Mouse (Mus musculus): ENCODE measurements around the gene Dach1. TPM values are rescaled to one million over a fixed set of nuclear protein-coding genes. Genes with fewer than 3 reads are reported as not detected.

Dach1 gene
- 14.7 and 16.2 TPM in 2 replicates for polyA plus RNA-seq (2015; fragmentation: Nextera tagmentation; extraction: Ambion mirVana)

- H3K9ac ChIP-seq, result peak within 1 kb of the TSS; percentile 90
- ATAC-seq (ENCODE audit: low FRiP score, low read depth), result peak; percentile 81
- H3K4me1 ChIP-seq (replicated peaks), result peaks cover 22% of the 10 kb centered on the region
- H3K27ac ChIP-seq (replicated peaks), result peak within 1 kb of the TSS; percentile 98
- WGBS, result 0% methylated on average over 31 of the region's 32 CpGs
- no peaks in the 10 kb centered on the region for H3K27me3 ChIP-seq
- no peaks in the 10 kb centered on the region for H3K9me3 ChIP-seq
- H3K4me2 ChIP-seq, result peak within 1 kb of the TSS; percentile 67
- peak within 1 kb of the TSS; percentile 79 for H3K4me3 ChIP-seq
- no peaks in the 10 kb centered on the region for H3K36me3 ChIP-seq
These were observed at the start of gene Dach1 for GRCm38 (mm10) chr14:98169421-98170076. Dach1 (minus strand) TSS chr14:98169765.

GRCm38 (mm10) chr14:98200089-98200488, 30.5 kb upstream of the Dach1 start:
- Histone ChIP-seq H3K4me2 (no peak overlapping the region), H3K9ac (no peak overlapping the region), H3K36me3 (no peaks in the 10 kb centered on the region), H3K27ac (replicated peaks) (no peak overlapping the region), H3K4me1 (replicated peaks) (no peaks in the 10 kb centered on the region), H3K4me3 (no peak overlapping the region), H3K9me3 (no peaks in the 10 kb centered on the region), H3K27me3 (no peaks in the 10 kb centered on the region)
- ATAC-seq (ENCODE audit: low FRiP score, low read depth), result no peak
- WGBS, result 92% methylated on average over 3 of the region's 3 CpGs

- Histone ChIP-seq H3K4me2 (no peak overlapping the region), H3K36me3 (no peaks in the 10 kb centered on the region), H3K27me3 (no peaks in the 10 kb centered on the region), H3K4me3 (no peak overlapping the region), H3K27ac (replicated peaks) (no peak overlapping the region), H3K9ac (no peak overlapping the region), H3K4me1 (replicated peaks) (no peaks in the 10 kb centered on the region), H3K9me3 (no peaks in the 10 kb centered on the region)
- 4% methylated on average over 1 of the region's 1 CpGs for WGBS
- 0 out of 2 replicates have a peak, but pooled peaks have one; percentile 51 for ATAC-seq (ENCODE audit: low FRiP score, low read depth)
These were observed 12.0 kb upstream of the Dach1 start for GRCm38 (mm10) chr14:98181545-98181944.

- no peak for ATAC-seq (ENCODE audit: low FRiP score, low read depth)
These were observed 4.3 kb upstream of the Dach1 start for GRCm38 (mm10) chr14:98173831-98174230.

GRCm38 (mm10) chr14:98172394-98172905, 2.9 kb upstream of the Dach1 start:
- 0 out of 2 replicates have a peak overlapping the region, but pooled peaks have one; percentile 10 for H3K27ac ChIP-seq (replicated peaks)
- ATAC-seq (ENCODE audit: low FRiP score, low read depth), result no peak
- H3K4me3 ChIP-seq, result peak overlapping the region; percentile 6; the same call in 1 of the 2 replicates
- no peaks in the 10 kb centered on the region for H3K27me3 ChIP-seq
- no peak overlapping the region for H3K9ac ChIP-seq
- WGBS, result 6% methylated on average over 5 of the region's 5 CpGs
- H3K4me1 ChIP-seq (replicated peaks), result peaks cover 16% of the 10 kb centered on the region
- H3K4me2 ChIP-seq, result peak overlapping the region; percentile 48
- no peaks in the 10 kb centered on the region for H3K36me3 ChIP-seq
- no peaks in the 10 kb centered on the region for H3K9me3 ChIP-seq

More at GRCm38 (mm10) chr14:98173831-98174230, 4.3 kb upstream of the Dach1 start:
- Histone ChIP-seq H3K4me1 (replicated peaks) (peaks cover 16% of the 10 kb centered on the region), H3K9ac (no peak overlapping the region), H3K4me2 (no peak overlapping the region), H3K27me3 (no peaks in the 10 kb centered on the region), H3K4me3 (no peak overlapping the region), H3K36me3 (no peaks in the 10 kb centered on the region), H3K9me3 (no peaks in the 10 kb centered on the region), H3K27ac (replicated peaks) (no peak overlapping the region)
- WGBS, result 31% methylated on average over 2 of the region's 2 CpGs

- peak overlapping the region; percentile 48 for H3K4me2 ChIP-seq
- 9% methylated on average over 5 of the region's 5 CpGs for WGBS
- H3K9me3 ChIP-seq, result no peaks in the 10 kb centered on the region
- H3K27me3 ChIP-seq, result no peaks in the 10 kb centered on the region
- peaks cover 17% of the 10 kb centered on the region for H3K4me1 ChIP-seq (replicated peaks)
- no peak overlapping the region for H3K9ac ChIP-seq
- H3K4me3 ChIP-seq, result peak overlapping the region; percentile 6
- no peak overlapping the region for H3K27ac ChIP-seq (replicated peaks)
- H3K36me3 ChIP-seq, result no peaks in the 10 kb centered on the region
- ATAC-seq (ENCODE audit: low FRiP score, low read depth), result no peak
These were observed 2.3 kb upstream of the Dach1 start for GRCm38 (mm10) chr14:98171861-98172260.

GRCm38 (mm10) chr14:98168908-98169401, 610 bp downstream of the Dach1 start:
- peak overlapping the region; percentile 67 for H3K4me2 ChIP-seq
- H3K27me3 ChIP-seq, result no peaks in the 10 kb centered on the region
- no peaks in the 10 kb centered on the region for H3K36me3 ChIP-seq
- H3K4me3 ChIP-seq, result peak overlapping the region; percentile 79
- WGBS, result under 1% methylated on average over 41 of the region's 45 CpGs
- ATAC-seq (ENCODE audit: low FRiP score, low read depth), result peak; percentile 19
- peaks cover 22% of the 10 kb centered on the region for H3K4me1 ChIP-seq (replicated peaks)
- no peaks in the 10 kb centered on the region for H3K9me3 ChIP-seq
- peak overlapping the region; percentile 98 for H3K27ac ChIP-seq (replicated peaks)
- H3K9ac ChIP-seq, result peak overlapping the region; percentile 90

GRCm38 (mm10) chr14:98168039-98168907, 1.3 kb downstream of the Dach1 start:
- Histone ChIP-seq H3K27ac (replicated peaks) (peak overlapping the region; percentile 98), H3K27me3 (no peaks in the 10 kb centered on the region), H3K9ac (peak overlapping the region; percentile 90), H3K4me2 (peak overlapping the region; percentile 67), H3K4me1 (replicated peaks) (peaks cover 22% of the 10 kb centered on the region), H3K4me3 (peak overlapping the region; percentile 79), H3K9me3 (no peaks in the 10 kb centered on the region), H3K36me3 (no peaks in the 10 kb centered on the region)
- WGBS, result under 1% methylated on average over 48 of the region's 48 CpGs
- ATAC-seq (ENCODE audit: low FRiP score, low read depth), result peak; percentile 65

GRCm38 (mm10) chr14:98167186-98168038, 2.2 kb downstream of the Dach1 start:
- Histone ChIP-seq H3K27me3 (no peaks in the 10 kb centered on the region), H3K27ac (replicated peaks) (peak overlapping the region; percentile 98), H3K9ac (peak overlapping the region; percentile 90), H3K4me2 (peak overlapping the region; percentile 67), H3K9me3 (no peaks in the 10 kb centered on the region), H3K4me1 (replicated peaks) (peaks cover 16% of the 10 kb centered on the region), H3K4me3 (peak overlapping the region; percentile 79), H3K36me3 (no peaks in the 10 kb centered on the region)
- peak; percentile 33 for ATAC-seq (ENCODE audit: low FRiP score, low read depth)
- under 1% methylated on average over 33 of the region's 33 CpGs for WGBS

GRCm38 (mm10) chr14:98166318-98166976, 3.1 kb downstream of the Dach1 start:
- H3K9ac ChIP-seq, result peak overlapping the region; percentile 35; the same call in 1 of the 2 replicates
- H3K4me3 ChIP-seq, result peak overlapping the region; percentile 79
- peak overlapping the region; percentile 67 for H3K4me2 ChIP-seq
- H3K36me3 ChIP-seq, result no peaks in the 10 kb centered on the region
- H3K4me1 ChIP-seq (replicated peaks), result peaks cover 10% of the 10 kb centered on the region; the same call in 1 of the 2 replicates
- no peak for ATAC-seq (ENCODE audit: low FRiP score, low read depth)
- no peaks in the 10 kb centered on the region for H3K9me3 ChIP-seq
- 27% methylated on average over 10 of the region's 10 CpGs for WGBS
- H3K27ac ChIP-seq (replicated peaks), result peak overlapping the region; percentile 98
- no peaks in the 10 kb centered on the region for H3K27me3 ChIP-seq

GRCm38 (mm10) chr14:98156753-98157152, 12.8 kb downstream of the Dach1 start:
- 19% methylated on average over 7 of the region's 7 CpGs for WGBS
- H3K27me3 ChIP-seq, result no peaks in the 10 kb centered on the region
- no peak overlapping the region for H3K4me3 ChIP-seq
- no peak for ATAC-seq (ENCODE audit: low FRiP score, low read depth)
- H3K4me1 ChIP-seq (replicated peaks), result peaks cover 16% of the 10 kb centered on the region
- no peaks in the 10 kb centered on the region for H3K36me3 ChIP-seq
- H3K4me2 ChIP-seq, result no peak overlapping the region
- no peak overlapping the region for H3K27ac ChIP-seq (replicated peaks)
- no peaks in the 10 kb centered on the region for H3K9me3 ChIP-seq
- H3K9ac ChIP-seq, result no peak overlapping the region

Data from hindbrain, embryonic 15.5 days (tissue).